Mouse (Mus musculus) frontal cortex, postnatal 36 days (tissue): ENCODE results near the gene Acsf2.
"Not testable (repeated sequence)": the region's sequence is repeated elsewhere in the genome, so short reads cannot be mapped to it uniquely, and the experiment has no call there.

Experiments used
- DNase-seq, 2 experiments: peaks; one replicate each; pipeline ENCODE4 v3.0.0; 2022; ENCODE audit warnings: low spot score in 2 of 2

The Acsf2 gene

DNA sequence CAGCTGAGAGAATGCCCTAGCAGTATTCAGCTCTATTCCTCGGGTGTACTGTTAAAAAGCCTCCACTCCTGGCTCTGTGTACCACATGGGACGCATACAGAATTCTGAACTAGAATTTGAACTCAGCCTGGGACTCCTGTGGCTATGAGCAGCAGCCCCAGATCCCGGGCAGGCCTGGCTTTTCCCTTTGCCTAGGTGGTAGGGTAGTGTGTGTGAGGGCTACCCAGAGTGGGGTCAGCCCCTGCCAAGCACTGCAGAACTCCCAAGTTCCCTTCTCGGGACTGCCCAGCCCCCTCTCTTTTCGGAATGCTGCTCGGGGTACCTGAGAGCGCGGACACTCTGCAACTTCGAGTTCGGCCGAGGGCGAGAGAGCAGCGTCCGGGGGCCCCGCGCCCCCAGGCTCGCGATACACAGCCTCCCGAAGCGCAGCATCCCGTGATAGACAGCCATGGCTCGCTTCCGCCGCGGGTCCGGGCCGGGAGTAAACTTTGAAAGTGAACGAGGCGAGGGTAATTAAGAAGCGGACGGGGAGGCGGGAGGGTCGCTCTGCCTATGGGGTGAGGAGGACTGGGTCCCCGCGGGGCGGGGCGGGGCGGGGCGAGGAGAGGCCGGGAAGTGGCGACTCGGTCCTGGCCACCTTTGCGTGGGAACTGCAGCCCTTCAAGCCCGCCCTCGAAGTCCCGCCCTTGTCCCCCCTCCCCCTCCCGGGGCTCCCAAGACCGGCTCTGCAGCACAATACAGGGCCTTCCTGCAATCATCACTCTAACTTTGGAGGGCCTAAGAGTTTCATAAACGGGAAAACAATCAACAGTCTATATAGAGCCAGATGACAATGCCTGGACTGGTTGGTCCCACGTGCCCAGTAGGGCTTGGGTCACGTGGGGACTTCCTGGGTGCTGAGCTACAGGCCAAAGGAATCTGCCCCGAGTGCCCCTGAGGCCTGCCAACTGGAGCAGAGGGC is at the start of gene Acsf2:
TSS of gene Acsf2 (minus strand) at position 551 of the 961 bp plus-strand sequence.
- DNase-seq: peak in 1 of 2 experiments; percentile 23

DNA sequence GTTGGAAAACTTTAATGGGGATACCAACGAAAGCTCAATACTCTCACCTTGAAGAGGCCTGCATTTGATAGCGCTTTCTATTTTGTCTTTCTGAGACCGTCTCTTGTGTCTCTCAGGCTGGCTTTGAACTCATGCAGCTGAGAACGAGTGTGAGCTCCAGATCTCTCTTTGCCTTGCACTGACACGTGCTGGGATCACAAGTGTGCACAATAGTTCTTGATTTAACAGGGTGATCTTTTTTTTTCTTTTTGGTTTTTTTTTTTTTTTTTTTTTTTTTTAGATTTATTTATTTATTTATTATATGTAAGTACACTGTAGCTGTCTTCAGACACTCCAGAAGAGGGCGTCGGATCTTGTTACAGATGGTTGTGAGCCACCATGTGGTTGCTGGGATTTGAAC is 49.6 kb upstream of the Acsf2 start:
- DNase-seq: not testable (repeated sequence)

DNA sequence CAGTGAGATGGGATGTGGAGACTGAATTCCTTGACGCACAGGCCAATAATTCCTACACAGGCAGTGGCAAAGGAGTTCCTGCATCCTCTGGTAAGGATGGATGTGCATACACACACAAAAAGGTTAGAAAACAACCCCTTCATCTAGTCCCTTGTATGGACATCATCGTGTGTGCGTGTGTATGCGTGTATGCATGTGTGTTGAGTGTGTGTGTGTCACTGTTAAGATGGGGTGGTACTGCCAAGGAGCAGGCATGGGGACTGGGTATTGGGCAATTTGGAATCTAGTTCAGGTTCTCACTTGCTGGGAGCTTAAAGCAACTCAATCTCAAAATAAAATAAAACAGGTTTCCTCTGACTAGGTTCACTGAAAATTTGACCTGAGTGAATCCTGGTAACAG is 44.8 kb upstream of the Acsf2 start:
- DNase-seq: no peak

DNA sequence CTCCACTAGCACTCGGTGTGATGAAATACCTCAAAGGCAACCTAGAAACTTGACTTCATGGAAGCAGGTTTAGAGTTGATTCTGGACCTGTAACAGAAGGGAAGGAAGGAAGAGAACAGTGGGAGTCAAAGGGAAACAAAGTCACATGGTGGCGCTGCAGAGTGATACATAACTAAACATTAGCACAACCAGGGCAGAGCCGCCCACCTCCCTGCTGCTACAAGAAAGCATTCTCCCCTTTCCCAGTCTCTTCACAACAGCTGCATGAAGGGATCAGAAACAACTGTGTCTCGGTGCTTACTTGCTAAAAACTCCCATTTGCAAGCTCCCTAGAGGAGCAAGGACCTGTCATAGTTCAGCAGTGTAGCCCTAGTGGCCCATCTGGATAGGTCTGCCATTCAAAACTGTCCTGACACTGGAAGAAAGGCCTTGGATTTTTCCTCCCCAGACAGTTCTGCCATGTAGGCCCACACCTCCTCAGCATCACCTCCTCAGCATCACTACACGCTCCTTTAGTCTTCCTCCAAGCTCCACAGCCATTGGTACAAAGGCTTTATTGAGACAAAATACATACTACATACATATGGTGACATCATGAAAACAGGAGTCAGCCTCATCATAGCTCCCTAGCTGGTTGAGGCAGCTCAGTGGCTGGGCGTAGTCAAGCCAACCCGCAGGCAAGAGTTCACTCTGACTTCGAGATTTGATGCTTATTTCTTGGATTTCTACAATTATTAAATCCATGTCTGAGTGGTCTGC is 43.0 kb upstream of the Acsf2 start:
- DNase-seq: peak; percentile 18 to 57

DNA sequence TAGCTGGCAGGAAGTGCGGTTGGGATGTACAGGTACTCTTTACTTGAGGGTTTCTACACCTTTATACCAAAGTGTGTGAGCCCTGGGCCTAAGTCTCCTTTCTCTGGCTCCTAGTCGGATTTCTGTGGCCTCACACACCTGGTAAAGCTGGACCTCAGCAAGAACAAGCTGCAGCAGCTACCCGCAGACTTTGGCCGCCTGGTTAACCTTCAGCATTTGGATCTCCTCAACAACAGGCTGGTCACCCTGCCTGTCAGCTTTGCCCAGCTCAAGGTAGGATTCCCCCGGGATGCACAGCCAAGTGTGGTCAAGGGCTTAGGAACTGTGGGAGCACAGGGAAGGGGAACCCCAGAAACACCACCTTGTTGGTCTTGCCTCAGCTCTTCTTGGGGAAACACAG is 32.8 kb upstream of the Acsf2 start:
- no peak for DNase-seq

DNA sequence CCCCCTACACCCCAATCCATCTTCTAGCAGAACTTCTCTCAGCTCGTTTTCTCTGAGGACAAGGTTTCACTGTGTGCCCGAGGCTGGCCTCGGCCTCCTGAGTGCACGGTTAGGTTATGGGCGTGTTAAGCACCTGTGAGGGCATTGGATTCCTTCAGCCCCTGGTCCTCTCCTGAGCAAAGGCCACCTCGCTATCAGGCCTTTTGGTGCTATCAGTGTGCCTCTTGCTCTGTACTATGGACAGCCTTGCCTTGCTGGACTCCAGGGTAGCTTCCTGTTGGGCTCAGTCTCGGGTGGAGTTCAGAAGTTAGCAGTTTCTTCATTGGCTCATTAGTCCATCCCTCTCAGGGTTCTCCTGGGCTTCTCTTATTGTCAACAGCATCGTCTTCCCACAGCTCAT is 31.3 kb upstream of the Acsf2 start:
- no peak for DNase-seq

DNA sequence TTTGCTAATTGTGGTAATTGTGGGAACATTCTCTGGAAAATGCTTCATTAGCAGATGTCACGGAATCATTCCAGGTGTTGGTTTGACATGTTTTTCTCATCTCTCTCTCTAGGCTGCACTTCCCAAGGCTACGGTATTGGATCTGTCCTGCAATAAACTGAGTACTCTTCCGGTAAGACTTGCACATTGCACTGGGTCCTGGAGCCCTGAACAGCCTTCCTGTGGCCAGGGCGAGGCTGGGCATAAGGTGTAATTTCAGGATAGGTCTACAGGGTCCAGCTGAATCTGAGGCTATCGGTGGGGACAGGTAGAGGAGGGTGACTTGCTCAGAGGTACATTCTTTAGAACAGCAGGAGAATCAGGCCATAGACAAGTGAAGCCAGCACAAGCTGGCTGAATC is 30.3 kb upstream of the Acsf2 start:
- DNase-seq: no peak

DNA sequence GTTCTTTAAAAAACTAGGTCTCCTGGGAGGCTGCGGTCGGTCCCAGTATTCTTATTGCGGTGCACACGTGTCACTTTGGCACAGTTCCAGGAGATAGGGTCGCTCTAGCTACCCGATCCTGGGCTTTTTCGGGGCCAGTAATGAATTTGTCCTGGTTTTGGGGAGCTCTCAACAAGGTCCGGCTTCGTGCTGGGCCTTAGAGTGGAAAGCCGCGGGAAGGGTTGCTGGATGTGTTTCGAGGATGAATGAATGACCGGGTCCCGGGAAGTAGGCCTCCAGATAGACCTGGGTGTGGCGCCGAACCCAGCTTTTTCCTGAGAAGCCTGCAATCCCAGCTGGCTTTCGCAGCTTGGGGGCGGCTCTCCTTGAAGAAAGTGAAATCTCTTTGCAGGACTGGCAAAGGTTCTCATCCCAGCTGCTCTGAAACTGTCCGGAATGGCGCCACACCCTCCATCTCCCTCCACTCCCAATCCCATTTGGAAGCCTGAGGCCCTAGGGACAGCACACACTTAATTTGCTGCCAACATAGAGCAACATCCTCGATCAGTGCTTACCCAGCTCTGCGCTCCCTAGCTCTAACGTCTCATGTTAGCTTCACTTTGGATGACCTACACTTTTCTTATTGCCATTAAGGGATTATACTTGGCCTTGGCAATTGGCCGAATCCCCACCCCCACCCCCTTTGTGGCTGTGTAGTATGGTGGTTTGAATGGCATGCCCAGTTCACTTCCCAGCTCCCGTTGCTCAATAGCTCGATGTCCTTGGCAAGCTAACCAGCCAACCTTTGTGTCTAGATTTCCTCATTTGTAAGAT is 28.7 kb upstream of the Acsf2 start:
- peak in 1 of 2 experiments; percentile 28 for DNase-seq

DNA sequence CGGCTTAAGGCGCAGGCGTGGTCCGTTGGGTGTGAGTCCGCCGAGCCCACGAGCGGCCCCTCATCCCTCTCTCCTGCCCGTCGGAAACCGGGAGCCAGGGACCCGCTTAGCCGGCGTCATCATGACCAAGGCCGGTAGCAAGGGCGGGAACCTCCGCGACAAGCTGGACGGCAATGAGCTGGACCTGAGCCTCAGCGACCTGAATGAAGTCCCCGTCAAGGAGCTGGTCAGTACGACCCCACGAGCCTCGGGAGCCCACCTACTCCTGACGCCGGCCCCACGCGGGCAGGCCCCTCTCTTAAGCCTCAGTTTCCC is 28.2 kb upstream of the Acsf2 start:
- no peak for DNase-seq

DNA sequence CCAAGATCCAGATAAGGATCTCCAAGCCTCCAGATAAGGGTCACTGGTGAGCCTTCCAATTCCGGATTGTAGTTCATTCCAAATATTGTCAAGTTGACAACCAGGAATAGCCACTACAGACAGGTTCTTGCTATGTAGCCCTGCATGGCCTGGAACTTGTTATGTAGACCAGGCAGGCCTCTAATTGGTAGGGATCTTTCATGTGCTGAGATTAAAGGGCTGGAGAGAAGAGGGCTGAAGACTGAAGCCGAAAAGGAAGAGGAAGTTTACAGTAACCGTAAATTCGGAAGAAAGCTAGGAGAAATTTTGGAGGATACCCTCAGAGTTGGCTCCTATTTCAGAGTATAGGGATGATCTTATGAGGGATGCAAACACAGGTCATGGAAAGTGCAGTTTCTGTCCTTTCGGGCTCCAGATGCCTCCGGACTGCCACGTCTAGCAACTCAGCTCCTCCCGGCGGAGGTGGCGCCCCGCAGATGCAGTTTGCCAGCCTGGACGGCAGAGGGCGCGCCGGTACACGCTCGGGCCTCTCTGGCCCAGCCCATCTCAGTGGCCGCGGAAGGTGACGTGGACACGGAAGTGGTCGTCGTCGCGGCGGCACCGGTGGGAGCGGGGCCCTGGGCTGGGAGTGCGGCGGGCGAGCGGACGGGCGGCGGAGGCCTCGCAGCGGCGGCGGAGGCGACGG is 27.7 kb upstream of the Acsf2 start, which contains the start of gene Lrrc59:
TSS of gene Lrrc59 (plus strand) at position 569 of the 685 bp plus-strand sequence.
- peak; percentile 95 to 96 for DNase-seq

DNA sequence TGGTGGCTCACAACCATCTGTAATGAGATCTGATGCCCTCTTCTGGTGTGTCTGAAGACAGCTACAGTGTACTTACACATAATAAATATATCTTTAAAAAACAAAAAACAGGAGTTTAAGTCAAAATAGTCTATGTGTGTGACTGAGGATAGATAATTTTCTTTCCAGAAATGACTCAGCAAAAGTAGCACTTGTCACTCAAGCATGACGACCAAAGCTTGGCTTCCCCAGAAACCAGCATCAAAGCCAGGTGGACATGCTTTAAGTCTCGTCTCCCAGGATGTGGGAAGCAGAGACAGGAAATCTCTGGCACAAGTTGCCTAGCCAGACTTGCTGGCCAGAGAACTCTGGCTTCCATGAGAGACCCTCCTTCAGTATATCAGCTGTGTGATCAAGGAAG is 20.5 kb upstream of the Acsf2 start:
- no peak for DNase-seq

DNA sequence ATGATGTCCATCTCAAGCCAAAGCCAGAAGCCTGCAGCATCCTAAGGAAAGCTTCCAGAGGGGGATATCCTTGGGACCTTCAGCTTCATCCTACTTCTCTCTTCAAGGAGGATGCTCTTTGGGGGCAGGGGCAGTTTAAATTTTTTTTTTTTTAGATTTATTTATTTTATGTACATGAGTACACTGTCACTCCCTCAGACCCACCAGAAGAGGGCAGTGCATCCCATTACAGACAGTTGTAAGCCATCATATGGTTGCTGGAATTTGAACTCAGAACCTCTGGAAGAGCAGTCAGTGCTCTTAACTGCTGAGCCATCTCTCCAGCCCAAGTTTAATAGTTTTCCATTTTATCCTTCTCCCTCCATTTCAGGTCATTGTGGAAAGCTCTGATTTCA is 19.8 kb upstream of the Acsf2 start:
- no peak for DNase-seq

DNA sequence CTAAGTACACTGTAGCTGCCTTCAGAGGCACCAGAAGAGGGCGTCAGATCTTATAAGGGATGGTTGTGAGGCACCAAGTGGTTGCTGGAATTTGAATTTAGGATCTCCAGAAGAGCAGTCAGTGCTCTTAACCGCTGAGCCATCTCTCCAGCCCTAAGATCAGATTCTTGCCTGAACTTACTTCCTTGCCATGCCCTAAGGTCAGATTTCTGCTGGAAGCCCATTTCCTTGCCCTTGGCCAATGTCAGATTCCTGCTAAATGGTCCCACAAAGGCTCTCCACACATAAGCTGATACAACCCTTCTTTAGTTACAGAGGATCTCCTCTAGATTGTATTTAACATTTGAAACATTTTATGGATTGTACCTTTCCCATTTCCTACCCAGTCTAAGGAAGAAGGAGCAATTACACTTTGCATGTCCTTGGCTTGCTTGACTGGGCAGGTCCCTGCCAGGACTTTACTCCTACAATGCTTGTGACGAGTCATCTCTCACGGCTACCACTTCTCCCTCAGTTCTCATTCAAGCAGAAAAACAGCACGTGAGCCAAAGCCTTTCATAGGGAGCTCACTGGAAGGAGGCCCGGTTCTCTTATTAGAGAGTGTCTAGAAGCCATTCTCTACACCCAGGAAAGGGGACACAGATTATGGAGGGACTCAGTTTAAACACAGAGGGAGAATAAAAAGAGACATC is 19.2 kb upstream of the Acsf2 start:
- no peak for DNase-seq

DNA sequence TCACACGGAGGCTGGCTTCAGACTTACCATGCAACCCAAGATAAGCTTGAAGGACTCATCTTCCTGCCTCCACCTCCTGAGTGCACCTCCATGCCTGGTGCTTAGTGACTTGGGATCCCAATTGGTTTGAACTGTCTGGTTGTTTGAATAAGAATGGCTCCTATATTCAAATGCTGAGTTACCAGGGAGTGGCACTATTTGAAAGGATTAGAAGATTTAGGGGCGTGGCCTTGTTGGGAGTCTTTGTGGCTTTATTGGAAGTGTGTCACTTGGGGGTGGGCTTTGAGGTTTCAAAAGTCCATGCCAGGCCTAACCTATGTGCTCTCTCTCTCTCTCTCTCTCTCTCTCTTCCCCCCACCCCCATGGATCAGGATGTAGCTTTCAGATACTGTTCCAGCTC is 16.0 kb upstream of the Acsf2 start:
- no peak for DNase-seq

DNA sequence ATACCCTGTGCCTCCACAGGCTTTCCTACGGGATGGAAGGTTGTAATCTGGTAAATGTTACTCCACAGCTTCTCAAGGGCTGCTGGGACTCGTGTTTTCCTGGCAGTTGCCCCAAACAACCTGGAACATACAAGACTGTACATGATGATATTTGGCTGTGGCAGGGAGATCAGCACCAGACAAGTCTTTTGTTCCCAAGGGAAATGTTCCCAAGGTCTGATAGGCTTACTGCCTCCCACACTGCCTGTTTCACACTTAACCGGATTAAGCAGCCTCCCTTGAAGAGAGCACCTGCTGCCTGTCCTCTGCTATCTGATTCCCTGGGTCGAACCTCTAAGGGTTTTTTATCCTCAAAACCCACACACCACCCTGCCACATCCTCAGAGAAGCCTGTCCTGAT is 13.8 kb upstream of the Acsf2 start:
- no peak for DNase-seq

DNA sequence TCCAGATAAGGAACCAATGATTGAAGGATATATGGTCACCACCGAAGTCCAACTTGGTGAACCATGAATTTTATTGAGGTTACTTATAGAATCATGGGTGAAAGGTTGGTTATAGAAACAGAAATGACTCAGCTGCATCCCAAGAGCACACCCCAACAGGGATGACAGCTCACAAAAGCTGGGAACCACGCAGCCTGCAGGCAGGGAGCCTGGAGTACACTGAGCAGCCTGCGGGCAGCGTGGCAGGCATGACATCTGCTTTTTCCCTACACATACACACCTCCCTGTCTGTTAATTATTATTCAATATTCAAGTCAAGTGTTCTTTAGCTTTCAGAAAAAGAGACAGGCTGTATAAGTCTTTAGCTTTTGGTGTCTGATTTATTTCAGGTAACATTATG is 12.9 kb upstream of the Acsf2 start:
- DNase-seq: no peak

DNA sequence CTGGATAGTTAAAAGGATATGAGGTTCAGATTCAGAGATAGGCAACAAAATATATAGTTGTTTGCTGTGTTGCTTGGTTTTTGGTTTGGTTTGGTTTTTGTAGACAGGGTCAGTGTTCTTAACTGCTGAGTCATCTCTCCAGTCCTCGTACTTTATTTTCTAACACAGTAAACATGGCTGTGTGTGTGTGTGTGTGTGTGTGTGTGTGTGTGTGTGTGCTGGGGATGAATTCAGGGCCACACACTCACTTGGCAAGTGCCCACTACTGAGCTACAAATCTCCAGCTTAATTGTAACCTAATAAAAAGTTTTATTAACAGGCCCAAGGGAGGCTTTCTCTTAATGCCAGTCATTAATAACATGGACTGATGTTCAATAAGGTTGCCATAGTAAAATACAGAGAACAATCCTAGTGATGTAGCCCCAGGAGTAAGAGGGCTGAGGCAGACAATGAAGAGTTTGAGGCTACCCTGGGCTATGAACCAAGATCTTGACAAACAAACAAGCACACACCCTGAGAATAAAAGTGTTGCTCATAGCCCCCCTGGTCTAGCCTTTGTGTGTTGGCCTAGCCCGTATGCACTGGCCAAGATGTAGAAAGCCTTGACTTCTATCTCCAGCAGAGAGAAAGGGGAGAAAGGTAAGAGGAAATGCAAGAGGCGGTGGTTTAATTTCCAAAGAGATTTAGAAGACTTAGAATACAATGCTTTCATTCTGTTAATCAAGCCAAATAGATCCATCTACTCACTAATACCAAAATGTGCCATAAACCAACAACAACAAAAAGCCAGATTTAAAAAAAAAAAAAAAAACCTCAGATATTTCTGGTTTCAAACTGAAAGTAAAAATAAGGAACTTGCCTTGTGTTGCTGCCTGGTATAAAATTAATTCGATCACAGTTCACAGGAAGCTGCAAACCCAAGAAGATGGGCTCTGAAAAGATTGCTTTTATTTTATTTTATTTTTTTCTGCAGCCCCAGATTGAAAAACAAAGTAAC is 9.4 kb upstream of the Acsf2 start:
- DNase-seq: no peak

DNA sequence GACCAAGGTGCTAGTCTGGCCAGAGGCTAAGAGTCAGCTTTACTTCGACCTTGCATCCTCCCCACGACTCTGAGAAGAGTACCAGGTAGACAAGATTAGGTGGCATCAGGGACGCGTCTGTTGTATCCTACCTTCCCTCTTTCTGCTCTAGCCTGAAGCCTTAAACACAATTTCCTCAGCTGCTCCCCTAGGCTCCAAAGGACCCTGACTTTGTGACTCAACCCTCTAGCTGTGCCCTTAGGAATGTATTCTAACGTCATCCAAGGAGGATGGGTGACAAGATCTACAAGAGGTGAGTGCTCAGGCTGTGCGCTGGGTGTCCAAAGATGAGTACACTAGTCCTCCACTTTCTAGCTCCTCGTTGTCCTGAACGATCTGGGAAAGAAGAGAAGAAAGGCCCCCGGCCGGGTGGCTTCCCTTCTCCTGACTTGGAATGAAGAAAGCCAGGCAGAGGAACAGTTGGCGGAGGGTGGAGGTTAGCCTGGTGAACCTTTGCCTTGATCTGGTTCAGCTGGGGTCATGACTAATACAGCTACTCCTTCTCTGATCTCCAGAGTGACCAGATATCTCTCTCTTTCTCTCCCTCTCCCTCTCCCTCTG is 785 bp upstream of the Acsf2 start:
- DNase-seq: no peak

DNA sequence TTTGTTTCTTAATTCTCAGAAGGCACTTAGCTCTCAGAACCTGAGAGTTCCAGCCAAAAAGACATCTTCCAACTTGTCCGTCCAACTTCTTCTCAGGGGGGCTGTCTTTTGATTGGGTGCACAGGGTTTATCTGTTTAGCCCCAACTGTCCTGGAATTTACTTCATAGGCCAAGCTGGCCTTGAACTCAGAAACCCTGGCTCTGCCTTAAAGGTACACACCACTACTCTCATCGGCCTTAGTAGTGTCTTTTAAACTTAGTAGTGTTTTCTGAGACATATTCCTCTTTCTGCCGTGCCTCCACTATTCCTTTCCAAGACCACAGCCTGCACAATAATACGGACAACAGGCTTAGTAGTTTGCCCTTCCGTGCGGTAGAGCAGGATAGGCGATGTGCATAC is 1.2 kb downstream of the Acsf2 start:
- no peak for DNase-seq
